Mouse (Mus musculus) thymus, postnatal 14 days (tissue): ENCODE results near the gene Cenpi.
"Not testable (repeated sequence)": the region's sequence is repeated elsewhere in the genome, so short reads cannot be mapped to it uniquely, and the experiment has no call there.

Source experiments
- DNase-seq: peaks from one replicate; pipeline ENCODE4 v3.0.0; 2021

The Cenpi gene

DNA sequence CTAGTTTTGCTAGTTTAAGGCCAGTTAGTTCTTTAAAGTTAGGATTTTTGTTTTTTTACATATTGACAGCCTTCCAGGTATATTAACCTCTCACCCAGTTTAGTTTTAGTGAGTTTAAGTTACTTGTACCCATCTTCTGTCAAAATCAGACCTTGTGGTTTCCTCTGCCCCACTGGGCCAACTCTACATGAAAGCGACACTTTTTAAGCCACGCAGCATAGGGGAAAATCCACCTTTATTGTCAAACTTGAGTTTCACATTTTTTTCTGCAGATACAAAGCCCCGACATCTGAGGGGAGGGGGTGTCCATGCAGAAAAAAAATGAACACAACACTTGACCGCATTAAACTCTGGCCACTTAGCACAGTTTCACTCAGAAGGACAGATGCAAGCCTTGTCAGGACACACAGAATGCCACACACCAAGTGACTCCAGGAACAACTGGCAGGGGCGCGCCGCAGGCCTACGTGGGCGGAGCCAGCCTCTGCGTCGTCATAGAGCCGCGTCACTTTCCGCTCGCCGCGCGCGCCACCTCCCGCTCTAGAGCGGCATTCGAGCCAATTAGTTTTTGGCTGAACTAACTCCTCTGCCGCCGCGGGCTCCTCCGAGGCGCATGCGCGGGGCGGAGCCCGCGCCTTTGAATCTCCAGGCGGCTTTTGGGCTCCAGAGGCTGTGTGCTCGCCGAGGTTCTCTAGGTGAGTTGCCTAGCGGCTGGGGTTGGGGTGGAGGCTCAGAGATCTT lies at the start of gene Cenpi:
Gene Cenpi, plus strand, starts transcription at position 551 of the 741 bp plus-strand sequence.
- peak; percentile 91 for DNase-seq

DNA sequence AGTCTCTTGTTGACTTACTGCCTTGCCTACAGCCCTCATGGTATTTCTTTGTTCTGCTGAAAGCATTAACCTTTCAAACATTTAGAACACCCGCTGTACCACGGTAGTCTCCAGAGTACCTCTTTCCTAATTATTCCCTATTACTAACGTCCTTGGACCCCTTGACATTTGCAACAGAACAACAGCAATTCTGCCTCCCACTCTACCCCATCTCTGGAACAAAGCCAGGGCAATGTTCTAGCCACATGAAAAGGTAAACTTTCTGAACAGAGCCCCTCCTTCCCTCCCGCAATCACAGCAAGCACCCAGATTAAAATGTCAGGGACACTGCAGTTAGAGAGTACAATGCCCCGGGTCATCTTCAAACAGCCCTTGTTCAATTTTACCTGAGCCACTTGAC lies 46.7 kb upstream of the Cenpi start:
- DNase-seq = no peak

DNA sequence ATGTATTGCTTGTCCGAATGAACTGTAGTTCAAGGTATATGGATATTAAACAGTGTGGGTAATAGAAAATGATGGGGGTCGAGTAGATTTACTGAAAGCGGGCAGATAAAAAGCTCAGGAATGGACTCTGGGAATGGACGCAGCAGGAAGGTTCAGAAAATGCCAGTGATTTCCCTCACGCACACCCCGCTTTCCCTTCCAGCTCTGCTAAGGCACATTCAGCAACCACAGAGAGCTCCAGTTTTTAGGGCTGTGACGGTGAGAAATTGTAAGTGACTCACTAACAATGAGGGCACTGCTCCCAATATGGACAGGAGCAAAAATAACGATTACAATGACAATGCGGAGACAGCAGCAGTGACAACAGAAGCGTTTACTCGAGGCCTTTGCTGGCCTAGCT lies 45.8 kb upstream of the Cenpi start:
- DNase-seq = no peak

DNA sequence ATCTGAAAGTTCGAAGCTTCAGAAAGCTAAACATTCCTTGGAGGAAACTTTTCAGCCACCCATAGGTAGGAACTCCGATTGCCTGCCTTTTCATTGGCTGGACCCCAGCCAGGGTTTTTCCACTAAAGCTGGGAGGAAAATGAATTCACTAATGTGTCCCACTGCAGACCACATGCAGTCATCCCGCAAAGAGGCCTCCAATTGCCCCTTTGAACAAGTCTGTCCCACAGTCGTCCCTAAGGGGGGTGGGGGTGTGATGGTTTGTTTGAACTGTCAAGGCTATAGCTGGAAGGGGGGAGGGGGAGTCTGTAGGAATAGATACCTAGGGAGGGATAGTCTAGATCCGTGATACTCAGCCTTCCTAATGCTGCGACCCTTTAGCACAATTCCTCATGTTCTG lies 32.2 kb upstream of the Cenpi start:
- DNase-seq = peak; percentile 6

DNA sequence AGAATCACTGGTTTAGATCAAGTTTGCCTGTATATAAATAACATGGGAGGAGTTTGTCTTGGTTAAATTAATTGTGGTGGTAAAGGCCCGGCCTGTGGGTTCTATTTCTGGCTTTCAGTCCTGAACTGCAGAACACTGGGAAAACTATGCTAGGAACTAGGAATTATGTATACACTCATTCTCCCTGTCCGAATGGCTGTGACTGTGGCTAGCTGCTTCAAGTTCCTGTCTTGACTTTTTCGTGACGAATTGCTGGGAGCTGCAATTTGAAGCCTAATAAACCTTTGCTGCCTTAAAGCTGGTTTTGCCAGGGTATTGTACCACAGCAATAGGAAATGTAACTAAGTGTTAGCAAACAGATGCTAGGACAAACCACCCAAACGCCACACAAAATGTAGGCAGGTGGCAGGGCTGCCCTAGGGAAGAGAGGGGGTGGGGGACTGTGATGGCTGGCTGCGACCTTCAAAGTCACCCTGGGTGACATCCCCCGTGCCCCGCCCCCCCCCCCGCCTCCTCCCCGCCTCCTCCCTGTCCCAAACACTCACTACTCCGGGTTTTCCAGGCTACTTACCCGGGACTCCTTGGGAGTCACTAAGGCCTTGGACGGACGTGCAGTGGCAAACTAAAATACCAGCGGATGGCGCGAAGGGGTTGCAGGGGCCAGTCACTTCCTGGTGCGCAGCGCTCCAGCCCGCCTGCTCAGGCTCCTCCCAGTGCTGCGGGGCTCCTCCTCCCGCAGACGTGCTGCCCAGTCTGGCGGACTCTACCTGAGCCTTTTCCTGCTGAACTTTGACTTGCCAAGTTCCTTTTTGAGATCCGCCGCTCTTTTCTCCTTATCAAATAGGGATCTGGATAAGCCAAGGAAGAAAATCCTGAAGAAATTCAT lies 31.4 kb upstream of the Cenpi start, which contains the start of gene Trmt2b:
Gene Trmt2b, minus strand, starts transcription at position 710 of the 886 bp plus-strand sequence.
- DNase-seq = peak; percentile 73

DNA sequence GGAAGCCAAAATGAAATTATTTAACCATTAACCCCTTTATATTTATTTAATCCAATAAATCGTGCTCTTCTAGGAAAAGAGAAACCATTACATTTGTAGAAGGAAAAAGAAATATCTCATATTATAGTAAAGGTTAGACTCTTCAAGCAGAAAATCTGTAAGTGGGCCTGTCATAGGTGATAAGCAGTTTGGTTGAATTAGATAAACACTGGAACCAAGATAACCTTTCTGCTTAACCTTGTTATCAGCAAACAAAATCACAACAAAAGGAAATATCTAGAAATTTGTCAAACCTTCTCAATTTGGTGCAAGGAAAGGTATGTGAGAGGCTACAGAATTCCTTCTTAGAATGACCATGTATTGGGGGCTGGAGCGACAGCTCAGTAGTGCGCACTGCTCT lies 27.4 kb upstream of the Cenpi start:
- no peak for DNase-seq

DNA sequence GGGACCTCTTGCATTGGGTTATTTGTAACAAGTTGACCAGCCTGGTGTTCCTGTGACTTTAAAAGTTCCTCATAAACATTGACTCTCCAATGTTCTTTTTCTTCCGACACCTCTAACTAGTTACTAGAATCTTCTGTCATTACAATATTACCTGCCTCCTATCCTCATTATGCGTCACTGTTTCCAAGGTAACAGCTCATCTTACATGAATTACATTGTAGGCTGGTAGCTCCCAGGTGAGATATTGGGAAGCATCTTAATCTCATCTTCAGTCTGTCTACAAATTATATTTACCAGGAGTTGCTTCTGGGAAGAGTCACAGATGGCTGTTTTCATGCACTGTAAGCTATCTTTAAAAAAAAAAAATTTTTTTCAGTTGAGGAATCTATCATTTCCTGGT lies 22.8 kb upstream of the Cenpi start:
- DNase-seq = no peak

DNA sequence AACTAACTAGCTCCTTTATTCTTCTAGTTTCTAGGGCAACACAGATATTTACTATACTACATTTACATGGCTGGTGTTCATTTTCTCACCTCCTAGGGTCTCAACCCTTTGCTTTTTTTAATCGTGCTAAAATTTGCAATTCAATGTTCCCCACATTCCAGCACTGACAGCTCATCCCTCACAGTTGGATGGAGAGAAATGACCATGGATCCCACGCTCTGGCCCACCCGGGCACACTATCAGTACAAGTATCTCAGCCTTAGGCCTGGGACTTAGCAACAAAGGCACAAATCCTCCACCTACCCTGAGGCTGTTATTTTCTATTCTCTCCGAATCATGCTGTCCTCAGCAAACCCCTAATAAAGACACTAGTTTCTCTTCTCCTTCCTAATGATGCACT lies 22.1 kb upstream of the Cenpi start:
- no peak for DNase-seq

DNA sequence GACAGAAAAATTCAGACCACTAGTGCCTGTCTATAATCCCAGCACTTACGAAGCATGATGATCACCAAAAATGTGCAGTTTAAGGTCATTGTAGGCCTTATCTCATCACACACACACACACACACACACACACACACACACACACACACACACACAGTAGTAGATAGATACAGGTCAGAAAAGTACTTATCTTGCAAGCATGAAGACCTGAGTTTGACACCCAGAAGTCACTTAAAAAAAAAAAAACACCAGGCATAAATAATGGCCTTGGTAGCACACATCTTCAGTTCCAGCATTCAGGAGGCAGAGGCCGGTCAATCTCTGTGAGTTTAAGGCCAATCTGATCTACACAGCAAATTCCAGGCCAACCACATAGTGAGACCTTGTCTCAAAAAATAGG lies 20.6 kb upstream of the Cenpi start:
- no peak for DNase-seq

DNA sequence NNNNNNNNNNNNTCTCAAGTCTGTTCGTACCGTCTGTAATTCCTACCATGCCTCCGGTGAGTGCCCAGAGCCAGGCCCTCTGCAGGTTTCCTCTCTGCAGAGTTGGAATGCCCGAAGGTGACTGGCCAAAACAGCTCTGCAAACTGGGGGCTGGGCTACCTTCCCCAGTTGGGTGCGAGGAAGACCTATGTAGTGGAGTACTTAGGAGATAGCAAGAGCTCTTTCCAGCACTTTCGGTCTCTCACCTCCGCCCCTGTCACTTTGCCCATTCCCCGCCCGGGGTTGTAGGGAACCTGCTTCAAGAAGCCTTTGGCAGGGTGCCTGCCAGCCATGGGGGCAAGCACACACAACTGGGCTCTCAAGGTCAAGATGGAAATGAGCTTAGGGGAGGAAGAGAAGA lies 11.6 kb upstream of the Cenpi start:
- peak; percentile 4 for DNase-seq

DNA sequence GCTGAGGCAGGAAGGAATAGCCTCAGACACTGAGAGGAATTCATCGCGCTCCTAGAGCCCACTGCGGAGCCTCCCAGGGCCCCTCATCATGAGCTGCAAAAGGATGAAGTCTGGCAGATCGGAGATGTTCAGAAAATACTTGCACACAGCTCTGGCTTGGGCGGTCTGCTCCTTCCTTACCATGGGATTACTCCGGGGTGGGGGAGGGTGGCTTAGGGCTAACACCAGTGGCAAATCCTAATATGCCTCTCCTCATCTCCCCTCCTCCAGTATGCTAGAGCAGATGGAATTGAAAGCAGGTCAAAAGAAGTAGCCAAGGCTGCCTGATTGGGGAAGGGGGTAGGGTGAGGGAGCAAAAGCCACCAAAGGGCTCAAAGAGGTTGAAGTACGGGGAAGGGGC lies 11.1 kb upstream of the Cenpi start:
- no peak for DNase-seq

DNA sequence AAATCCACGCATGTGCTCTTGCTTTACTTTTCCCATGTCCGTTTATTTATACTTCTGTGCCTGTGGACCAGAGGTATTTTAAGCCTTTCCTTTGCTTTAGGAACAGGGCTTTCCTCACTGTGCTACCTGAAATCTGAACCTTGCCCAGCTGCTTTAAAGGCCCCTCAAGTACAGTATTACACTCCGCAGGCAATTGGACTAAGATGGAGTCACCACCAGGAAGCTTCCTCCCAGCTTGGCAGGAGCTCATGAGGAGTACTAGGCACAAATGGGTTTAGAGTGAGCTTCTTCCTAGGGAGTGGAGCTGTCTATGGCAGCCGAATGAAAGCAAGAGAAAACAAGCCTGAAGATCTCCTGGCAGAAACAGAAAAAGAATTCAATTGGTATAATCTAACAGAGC lies 10.7 kb upstream of the Cenpi start:
- no peak for DNase-seq

DNA sequence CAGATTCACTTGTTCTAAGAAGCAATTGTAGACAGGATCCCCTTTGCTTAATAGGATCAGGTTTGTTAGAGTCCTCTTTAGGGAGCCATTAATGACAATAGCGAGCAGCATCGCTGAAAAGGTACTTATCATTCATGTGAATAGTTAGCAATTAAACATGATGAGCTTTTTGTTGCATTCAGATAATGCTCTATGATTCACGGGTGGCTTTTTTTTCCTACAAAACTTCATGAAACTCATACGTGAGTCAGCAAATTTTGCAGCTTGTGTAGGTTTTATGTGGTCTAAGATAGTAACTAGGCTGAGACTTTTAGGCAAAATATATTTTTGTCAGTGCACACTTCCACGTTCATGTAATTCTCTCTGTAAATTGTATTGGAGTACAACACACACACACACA lies 7.7 kb upstream of the Cenpi start:
- DNase-seq = no peak

DNA sequence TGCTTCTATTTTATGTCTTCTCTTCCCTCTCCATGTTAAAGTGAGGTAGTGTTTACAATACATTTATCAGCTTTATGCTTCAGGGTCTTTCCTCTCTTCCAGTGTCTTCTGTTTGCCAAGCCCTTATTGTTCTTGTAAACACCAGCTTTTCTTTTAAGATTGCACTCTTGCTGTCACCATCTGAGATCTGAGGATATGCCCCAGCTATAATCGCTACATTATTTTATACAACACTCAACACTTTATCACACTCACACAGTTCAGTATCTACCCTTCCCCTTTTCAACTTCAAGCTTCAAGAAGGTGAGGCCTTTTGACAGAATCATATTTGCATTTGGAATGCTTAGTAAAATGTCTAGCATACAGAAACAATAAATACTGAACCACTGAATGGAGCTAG lies 4.6 kb upstream of the Cenpi start:
- DNase-seq = no peak

DNA sequence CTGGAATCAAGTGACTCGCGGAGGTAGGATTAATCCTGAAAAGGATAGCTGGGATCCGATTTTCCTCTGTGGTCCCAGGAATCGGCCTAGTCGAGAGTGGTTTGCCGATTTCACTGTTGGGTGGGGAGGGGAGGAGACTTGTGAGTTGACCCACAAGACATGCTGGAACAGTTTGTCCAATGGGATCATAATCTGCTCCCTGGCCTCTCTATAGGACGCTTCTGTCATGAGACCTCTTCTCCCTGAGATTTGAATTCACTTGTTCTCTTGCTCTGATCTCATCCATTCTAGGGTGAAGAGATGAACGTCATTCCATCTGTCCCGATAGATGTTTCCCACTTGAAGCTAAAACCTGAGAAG lies 371 bp downstream of the Cenpi start:
- no peak for DNase-seq

DNA sequence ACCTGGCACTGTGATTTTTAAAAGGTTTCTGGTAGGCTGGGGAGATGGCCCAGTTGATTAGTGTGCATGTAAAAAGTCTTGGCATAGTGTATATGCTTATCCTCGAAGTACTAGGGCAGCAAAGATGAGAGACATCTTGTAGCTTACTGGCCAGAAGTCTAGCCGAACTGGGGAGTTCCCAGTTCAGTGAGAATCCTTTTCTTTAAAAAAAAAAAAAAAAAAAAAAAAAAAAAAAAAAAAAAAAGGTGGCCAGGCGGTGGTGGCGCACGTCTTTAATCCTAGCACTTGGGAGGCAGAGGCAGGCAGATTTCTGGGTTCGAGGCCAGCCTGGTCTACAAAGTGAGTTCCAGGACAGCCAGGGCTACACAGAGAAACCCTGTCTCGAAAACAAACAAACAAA lies 3.3 kb downstream of the Cenpi start:
- not testable (repeated sequence) for DNase-seq

DNA sequence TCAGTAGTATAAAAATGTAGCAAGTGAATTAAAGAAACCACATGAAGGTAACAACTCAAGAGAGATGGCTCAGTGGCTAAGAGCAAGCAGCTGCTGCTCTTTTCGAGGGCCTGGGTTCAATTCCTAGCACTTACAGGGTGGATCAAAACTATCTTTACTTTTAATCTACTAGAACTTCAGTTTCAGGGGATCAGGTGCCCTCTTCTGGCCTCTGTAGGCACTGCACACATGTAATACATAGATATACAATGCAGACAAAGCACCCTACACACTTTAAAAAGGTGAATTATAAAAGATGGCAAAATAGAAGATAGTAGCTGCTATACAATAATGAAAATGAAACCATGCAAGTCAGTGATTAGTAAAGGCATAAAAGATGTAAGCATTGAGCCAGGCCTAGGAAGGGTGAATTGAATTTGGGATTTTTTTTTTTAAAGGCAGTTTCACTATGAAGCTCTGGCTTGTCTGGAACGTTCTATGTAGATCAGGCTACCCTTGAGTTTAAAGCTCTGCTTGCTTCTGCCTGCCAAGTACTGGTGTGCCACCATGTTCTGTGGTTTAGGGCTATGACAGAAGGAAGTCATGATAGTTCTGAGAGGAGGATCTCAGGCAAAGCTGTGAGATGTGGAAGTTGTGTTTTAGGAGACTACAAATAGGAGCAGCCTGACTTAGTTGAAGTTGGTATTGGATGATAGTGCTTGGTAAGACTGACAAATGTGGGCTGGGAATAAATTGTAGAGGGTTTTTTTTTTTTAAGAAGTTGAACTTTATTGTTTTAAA lies 11.5 kb downstream of the Cenpi start:
- peak; percentile 64 for DNase-seq

DNA sequence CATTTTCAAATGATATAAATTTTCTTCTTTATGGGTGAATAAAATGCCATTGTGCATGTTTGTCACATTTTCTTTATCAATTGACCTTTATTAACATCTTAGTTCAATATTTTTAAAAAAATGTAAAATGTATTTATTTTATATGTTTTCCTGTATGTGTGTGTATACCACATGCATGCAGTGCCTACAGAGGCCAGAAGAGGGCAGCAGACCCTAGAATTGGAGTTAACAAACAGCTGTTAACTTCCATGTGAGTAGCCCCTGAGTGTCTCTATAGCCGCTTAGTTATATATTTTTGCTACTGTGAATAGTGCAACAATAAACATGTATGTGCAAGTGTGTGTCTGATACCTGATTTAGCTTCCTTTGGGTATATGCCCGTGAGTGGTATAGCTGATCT lies 25.4 kb downstream of the Cenpi start:
- DNase-seq = peak; percentile 29

DNA sequence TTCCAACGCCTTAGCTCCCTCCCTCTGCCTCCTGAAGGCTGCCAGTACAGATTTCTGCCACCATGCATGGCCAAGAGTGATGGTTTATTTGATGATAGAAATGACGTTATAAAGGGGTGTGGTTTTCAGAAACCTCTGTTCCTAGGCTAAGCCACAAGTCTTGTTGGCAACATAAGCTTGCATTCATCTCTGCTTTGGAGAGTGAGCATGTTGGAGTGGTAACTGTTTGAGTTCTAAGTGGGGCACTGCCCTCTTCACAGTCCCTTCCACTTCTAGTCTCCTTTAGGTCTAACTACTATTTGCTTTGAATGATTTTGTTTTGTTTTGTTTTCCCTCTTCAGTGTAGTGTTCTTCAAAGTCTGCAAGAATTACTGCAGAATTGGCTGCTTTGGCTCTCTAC lies 34.9 kb downstream of the Cenpi start:
- no peak for DNase-seq

DNA sequence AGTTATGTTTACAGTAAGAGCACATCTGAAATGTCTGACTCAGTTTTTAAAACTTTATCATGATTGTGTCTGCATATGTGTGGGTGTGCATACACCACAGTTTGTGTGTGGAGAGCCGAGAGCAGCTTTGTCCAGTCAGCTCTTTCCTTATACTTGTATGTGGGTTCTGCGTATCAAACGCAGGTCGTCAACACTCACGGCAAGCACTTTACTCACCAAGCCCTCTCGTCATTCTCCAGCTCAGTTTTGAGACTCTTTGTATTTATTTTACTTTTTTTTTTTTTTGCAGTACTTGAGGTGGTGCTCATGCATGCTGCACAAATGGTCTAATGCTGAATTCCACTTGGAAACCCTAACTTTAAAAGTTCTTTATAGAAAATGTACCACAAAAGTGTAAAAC lies 42.3 kb downstream of the Cenpi start:
- DNase-seq = no peak

DNA sequence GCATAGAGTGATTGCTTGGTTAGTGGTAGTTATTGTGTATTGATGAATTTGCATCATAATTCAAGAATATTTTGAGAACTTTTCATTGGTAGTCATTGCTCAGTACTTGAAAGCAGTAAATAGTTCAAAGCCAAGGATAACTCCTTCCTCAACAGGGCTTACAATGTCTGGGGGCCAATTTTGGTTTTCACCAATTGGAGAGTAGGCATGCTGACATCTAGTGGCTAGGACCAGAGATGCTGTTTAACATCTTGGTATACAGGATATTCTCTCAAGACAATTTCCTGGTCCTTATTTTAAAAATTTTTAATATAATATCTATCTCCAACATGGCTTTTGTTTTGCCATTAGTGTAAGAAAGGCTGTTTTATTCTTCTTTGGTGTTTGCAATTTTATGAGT lies 46.0 kb downstream of the Cenpi start:
- peak; percentile 4 for DNase-seq

DNA sequence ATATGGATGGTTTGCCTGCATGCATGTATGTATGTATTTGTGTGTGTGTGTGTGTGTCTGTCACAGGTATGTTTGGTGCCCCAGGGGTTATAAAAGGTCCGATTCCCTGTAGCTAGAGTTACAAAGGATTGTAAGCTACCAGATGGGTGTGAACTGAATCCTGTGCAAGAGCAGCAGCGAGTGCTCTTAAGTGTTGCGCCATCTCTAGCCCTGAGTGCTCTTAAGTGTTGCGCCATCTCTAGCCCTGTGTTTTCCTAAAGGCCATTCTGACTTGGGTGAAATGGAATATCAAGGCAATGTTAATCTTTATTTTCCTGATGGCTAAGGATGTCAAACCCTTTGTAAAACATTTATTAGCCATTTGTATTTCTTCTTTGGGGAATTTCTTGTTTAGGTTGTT lies 51.5 kb downstream of the Cenpi start:
- DNase-seq = no peak

DNA sequence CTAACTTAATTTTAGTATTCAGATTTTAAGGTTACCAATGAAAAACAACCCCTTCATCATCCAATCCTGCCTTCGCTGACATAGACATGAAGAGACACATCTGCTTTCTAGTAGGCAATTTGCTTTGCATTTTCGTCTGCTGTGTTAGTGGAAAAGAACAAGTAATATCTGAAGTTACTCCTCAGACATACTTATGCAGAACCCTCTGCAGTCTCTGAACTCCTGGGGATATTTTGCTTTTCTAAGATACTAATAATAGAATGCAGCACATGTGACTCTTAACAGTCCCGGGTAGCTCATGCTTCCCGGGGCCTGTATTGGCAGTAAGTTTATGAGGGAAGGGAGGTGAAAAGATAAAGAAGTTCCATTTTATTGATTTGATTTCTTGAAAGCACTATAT lies 54.3 kb downstream of the Cenpi start:
- DNase-seq = no peak

DNA sequence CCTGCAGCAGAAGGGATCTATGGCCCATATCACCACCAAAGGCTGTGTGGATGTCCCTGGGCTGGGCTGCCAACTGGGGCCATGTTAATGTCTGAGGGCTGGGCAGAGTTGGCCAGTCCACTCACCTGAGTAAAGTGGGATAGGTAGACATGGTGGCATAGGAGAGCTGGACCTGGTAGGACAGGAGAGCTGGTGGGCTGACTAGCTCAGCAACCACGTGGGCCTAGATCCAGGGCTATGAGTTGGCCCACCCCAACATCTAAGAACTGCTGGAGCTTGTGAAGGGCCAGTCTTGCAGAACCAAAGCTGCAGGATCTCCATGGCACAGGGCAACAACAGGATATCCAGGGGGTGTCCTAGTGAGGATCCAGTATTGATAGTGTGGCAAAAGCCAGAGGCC lies 57.5 kb downstream of the Cenpi start:
- DNase-seq = no peak
